Mouse (Mus musculus) lung, adult 2 months (tissue): ENCODE measurements at regions not wholly inside any gene's neighbourhood (a gene's known extent, or its start where the extent isn't known, plus 50 kb on each side); places are given as distances from the start of the nearest gene placed in this dataset.

ENCODE experiments used
- CTCF ChIP-seq: fragments of 200-500 bp; IDR thresholded peaks from 2 replicates; pipeline ENCODE4 v1.5.1; 2011; ENCODE audit warnings: mild to moderate bottlenecking, low read length, control low read depth; ENCODE audit not compliant: insufficient read depth
- POLR2A ChIP-seq: fragments of 200-500 bp; IDR thresholded peaks from 2 replicates; pipeline ENCODE4 v1.6.1; 2011; ENCODE audit warnings: low read depth, mild to moderate bottlenecking, control low read depth, low read length, borderline replicate concordance; ENCODE audit errors: extremely low read depth

DNA sequence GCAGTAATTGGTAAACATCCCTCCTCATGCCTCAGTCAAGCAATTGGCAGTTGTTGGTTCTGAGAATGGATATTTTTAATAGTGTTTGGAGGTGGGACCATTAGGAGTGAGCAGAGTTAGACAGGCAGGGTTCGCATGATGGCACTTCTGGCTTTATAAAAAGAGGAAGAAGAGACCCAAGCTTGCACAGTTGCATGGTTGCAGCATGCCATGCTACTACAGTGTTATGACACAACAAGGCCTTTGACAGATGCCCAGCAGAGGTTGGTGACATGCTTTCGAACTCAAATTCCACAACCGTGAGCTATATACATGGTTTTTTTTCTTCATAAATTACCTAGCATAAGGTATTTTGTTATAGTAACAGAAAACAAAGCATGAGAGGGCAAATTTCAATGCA lies 341.5 kb downstream of the Bcor start:
- TF ChIP-seq CTCF, result no peak
- TF ChIP-seq POLR2A, result no peak
